Mouse (Mus musculus): ENCODE measurements around the gene Zfr. TPM values are rescaled to one million over a fixed set of nuclear protein-coding genes. Genes with fewer than 3 reads are reported as not detected.

The Zfr gene
- polyA plus RNA-seq, 1 experiment from 2014 or later = 52.9 TPM

- TF ChIP-seq EP300 (optimal IDR thresholded peaks at IDR 0.05) = no peak
- Histone ChIP-seq H3K9me3 (ENCODE audit: control insufficient read depth, low read length) (no peaks in the 10 kb centered on the region), H3K27ac (replicated peaks) (no peak overlapping the region), H3K4me1 (replicated peaks; ENCODE audit: control insufficient read depth, insufficient read depth) (peaks cover 5% of the 10 kb centered on the region; the same call in 1 of the 2 replicates), H3K27me3 (ENCODE audit: control insufficient read depth, insufficient read depth, low read length) (no peaks in the 10 kb centered on the region), H3K4me2 (replicated peaks; ENCODE audit: low read depth) (no peak overlapping the region), H3K4me3 (ENCODE audit: low read depth, low read length) (no peak overlapping the region), H3K36me3 (ENCODE audit: control insufficient read depth, insufficient read depth, low read length) (no peaks in the 10 kb centered on the region), H3K9ac (ENCODE audit: low read length) (no peak overlapping the region)
- 72% methylated on average over 3 of the region's 5 CpGs for WGBS
- no peak for DNase-seq (ENCODE audit: low spot score)
- ATAC-seq (ENCODE audit: low FRiP score, low TSS enrichment) = no peak
These were observed 100.2 kb downstream of the Zfr start for GRCm38 (mm10) chr15:12217849-12218248.

- Histone ChIP-seq H3K9me3 (ENCODE audit: control insufficient read depth, low read length) (no peaks in the 10 kb centered on the region), H3K4me1 (replicated peaks; ENCODE audit: control insufficient read depth, insufficient read depth) (peaks cover 5% of the 10 kb centered on the region; the same call in 1 of the 2 replicates), H3K27me3 (ENCODE audit: control insufficient read depth, insufficient read depth, low read length) (no peaks in the 10 kb centered on the region), H3K4me3 (ENCODE audit: low read depth, low read length) (no peak overlapping the region), H3K9ac (ENCODE audit: low read length) (no peak overlapping the region), H3K27ac (replicated peaks) (no peak overlapping the region), H3K4me2 (replicated peaks; ENCODE audit: low read depth) (no peak overlapping the region), H3K36me3 (ENCODE audit: control insufficient read depth, insufficient read depth, low read length) (no peaks in the 10 kb centered on the region)
- TF ChIP-seq CTCF (IDR thresholded peaks at IDR 0.05; ENCODE audit: low read depth) = no peak
- TF ChIP-seq EP300 (optimal IDR thresholded peaks at IDR 0.05) = no peak
- WGBS = 77% methylated on average over 11 of the region's 11 CpGs
- ATAC-seq (ENCODE audit: low FRiP score, low TSS enrichment) = no peak
- no peak for DNase-seq (ENCODE audit: low spot score)
These were observed 101.2 kb downstream of the Zfr start for GRCm38 (mm10) chr15:12218583-12219382.

GRCm38 (mm10) chr15:12221131-12221530, 103.5 kb downstream of the Zfr start:
- Histone ChIP-seq H3K9me3 (ENCODE audit: control insufficient read depth, low read length) (no peaks in the 10 kb centered on the region), H3K4me1 (replicated peaks; ENCODE audit: control insufficient read depth, insufficient read depth) (peaks cover 5% of the 10 kb centered on the region; the same call in 1 of the 2 replicates), H3K27me3 (ENCODE audit: control insufficient read depth, insufficient read depth, low read length) (no peaks in the 10 kb centered on the region), H3K9ac (ENCODE audit: low read length) (no peak overlapping the region), H3K4me2 (replicated peaks; ENCODE audit: low read depth) (no peak overlapping the region), H3K4me3 (ENCODE audit: low read depth, low read length) (no peak overlapping the region), H3K27ac (replicated peaks) (no peak overlapping the region), H3K36me3 (ENCODE audit: control insufficient read depth, insufficient read depth, low read length) (no peaks in the 10 kb centered on the region)
- no peak for TF ChIP-seq EP300 (optimal IDR thresholded peaks at IDR 0.05)
- no peak for TF ChIP-seq CTCF (IDR thresholded peaks at IDR 0.05; ENCODE audit: low read depth)
- ATAC-seq (ENCODE audit: low FRiP score, low TSS enrichment) = no peak
- DNase-seq (ENCODE audit: low spot score) = no peak
- 85% methylated on average over 13 of the region's 13 CpGs for WGBS

- H3K36me3 ChIP-seq (ENCODE audit: control insufficient read depth, insufficient read depth, low read length) = no peaks in the 10 kb centered on the region
- no peak overlapping the region for H3K4me2 ChIP-seq (replicated peaks; ENCODE audit: low read depth)
- peak overlapping the region; percentile 14; the same call in 1 of the 2 replicates for H3K27ac ChIP-seq (replicated peaks)
- H3K4me1 ChIP-seq (replicated peaks; ENCODE audit: control insufficient read depth, insufficient read depth) = peaks cover 5% of the 10 kb centered on the region; the same call in 1 of the 2 replicates
- TF ChIP-seq EP300 (optimal IDR thresholded peaks at IDR 0.05) (no peak), CTCF (IDR thresholded peaks at IDR 0.05; ENCODE audit: low read depth) (no peak)
- no peaks in the 10 kb centered on the region for H3K27me3 ChIP-seq (ENCODE audit: control insufficient read depth, insufficient read depth, low read length)
- ATAC-seq (ENCODE audit: low FRiP score, low TSS enrichment) (no peak), DNase-seq (ENCODE audit: low spot score) (no peak)
- no peaks in the 10 kb centered on the region for H3K9me3 ChIP-seq (ENCODE audit: control insufficient read depth, low read length)
- H3K9ac ChIP-seq (ENCODE audit: low read length) = no peak overlapping the region
- 32% methylated on average over 8 of the region's 8 CpGs for WGBS
- H3K4me3 ChIP-seq (ENCODE audit: low read depth, low read length) = no peak overlapping the region
These were observed 105.1 kb downstream of the Zfr start for GRCm38 (mm10) chr15:12222564-12223302.

GRCm38 (mm10) chr15:12223393-12223792, 105.8 kb downstream of the Zfr start:
- Histone ChIP-seq H3K4me1 (replicated peaks; ENCODE audit: control insufficient read depth, insufficient read depth) (peaks cover 2% of the 10 kb centered on the region; the same call in 1 of the 2 replicates), H3K27ac (replicated peaks) (no peak overlapping the region), H3K9ac (ENCODE audit: low read length) (no peak overlapping the region), H3K4me3 (ENCODE audit: low read depth, low read length) (no peak overlapping the region), H3K9me3 (ENCODE audit: control insufficient read depth, low read length) (no peaks in the 10 kb centered on the region), H3K36me3 (ENCODE audit: control insufficient read depth, insufficient read depth, low read length) (no peaks in the 10 kb centered on the region), H3K4me2 (replicated peaks; ENCODE audit: low read depth) (no peak overlapping the region), H3K27me3 (ENCODE audit: control insufficient read depth, insufficient read depth, low read length) (no peaks in the 10 kb centered on the region)
- DNase-seq (ENCODE audit: low spot score) = no peak
- 81% methylated on average over 6 of the region's 6 CpGs for WGBS
- no peak for ATAC-seq (ENCODE audit: low FRiP score, low TSS enrichment)
- TF ChIP-seq EP300 (optimal IDR thresholded peaks at IDR 0.05) = no peak

- ATAC-seq (ENCODE audit: low FRiP score, low TSS enrichment) = no peak
- Histone ChIP-seq H3K4me1 (replicated peaks; ENCODE audit: control insufficient read depth, insufficient read depth) (peaks cover 2% of the 10 kb centered on the region; the same call in 1 of the 2 replicates), H3K4me2 (replicated peaks; ENCODE audit: low read depth) (no peak overlapping the region), H3K9me3 (ENCODE audit: control insufficient read depth, low read length) (no peaks in the 10 kb centered on the region), H3K4me3 (ENCODE audit: low read depth, low read length) (no peak overlapping the region), H3K36me3 (ENCODE audit: control insufficient read depth, insufficient read depth, low read length) (no peaks in the 10 kb centered on the region), H3K9ac (ENCODE audit: low read length) (no peak overlapping the region), H3K27me3 (ENCODE audit: control insufficient read depth, insufficient read depth, low read length) (no peaks in the 10 kb centered on the region), H3K27ac (replicated peaks) (no peak overlapping the region)
- DNase-seq (ENCODE audit: low spot score) = no peak
- TF ChIP-seq CTCF (IDR thresholded peaks at IDR 0.05; ENCODE audit: low read depth) (no peak), EP300 (optimal IDR thresholded peaks at IDR 0.05) (no peak)
- 89% methylated on average over 2 of the region's 2 CpGs for WGBS
These were observed 106.6 kb downstream of the Zfr start for GRCm38 (mm10) chr15:12224239-12224638.
